Mouse (Mus musculus): ENCODE measurements around the gene Atp8a1. TPM values are rescaled to one million over a fixed set of nuclear protein-coding genes. Genes with fewer than 3 reads are reported as not detected.

Atp8a1 gene
- polyA plus RNA-seq, 1 experiment from 2014 or later = 53.6 TPM

DNA sequence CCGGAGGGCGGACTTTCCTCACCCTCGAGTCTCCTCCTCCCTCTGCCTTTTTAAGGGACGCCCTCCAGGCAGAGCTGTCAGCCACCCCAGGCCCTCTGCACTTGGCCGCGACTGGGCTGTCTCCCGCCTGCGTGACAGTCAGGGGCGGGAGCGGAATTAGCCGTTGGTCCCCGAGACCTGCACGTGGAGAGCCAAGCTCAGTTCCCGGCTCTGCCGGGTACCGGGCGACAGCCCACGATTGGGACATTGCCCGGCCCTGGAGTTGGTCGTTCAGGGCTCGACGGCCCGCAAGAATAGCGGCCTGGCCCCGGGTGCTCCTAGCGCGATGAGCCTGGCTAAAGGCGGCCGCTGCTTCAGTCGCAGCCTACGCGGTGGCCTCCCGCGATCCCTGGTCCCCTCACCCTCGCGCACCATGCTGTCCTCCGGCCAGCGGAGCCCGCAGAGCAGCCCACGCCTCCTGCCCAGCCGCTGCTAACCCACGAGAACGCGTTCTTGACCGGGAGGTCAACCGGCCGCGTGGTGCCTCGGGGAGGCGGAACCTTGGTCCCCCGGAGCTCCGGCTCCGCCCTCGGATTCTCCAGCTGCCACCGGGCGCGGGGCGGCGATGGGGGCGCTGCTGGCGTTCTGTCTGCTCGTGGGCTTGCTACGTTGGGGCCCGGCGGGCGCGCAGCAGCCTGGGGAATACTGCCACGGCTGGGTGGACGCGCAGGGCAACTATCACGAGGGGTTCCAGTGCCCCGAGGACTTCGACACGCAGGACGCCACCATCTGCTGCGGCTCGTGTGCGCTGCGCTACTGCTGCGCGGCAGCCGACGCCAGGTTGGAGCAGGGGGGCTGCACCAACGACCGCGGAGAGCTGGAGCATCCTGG is 239.2 kb downstream of the Atp8a1 start, which contains the start of gene Shisa3:
Gene Shisa3 (plus strand): TSS at position 79 of the 870 bp plus-strand sequence.
- Histone ChIP-seq H3K36me3 (no peaks in the 10 kb centered on the region), H3K4me1 (peaks cover 26% of the 10 kb centered on the region), H3K4me3 (peak within 1 kb of the TSS; percentile 48), H3K9ac (peak within 1 kb of the TSS; percentile 43), H3K27ac (no peak within 1 kb of the TSS), H3K27me3 (peaks cover 67% of the 10 kb centered on the region), H3K4me2 (peak within 1 kb of the TSS; percentile 97), H3K9me3 (no peaks in the 10 kb centered on the region)
- under 1% methylated on average over 85 of the region's 86 CpGs for WGBS
- ATAC-seq (ENCODE audit: borderline replicate concordance, extremely low read depth, low FRiP score, low TSS enrichment) = peak; percentile 72; the same call in 1 of the 2 replicates

GRCm38 (mm10) chr5:67606916-67607803 is 240.1 kb downstream of the Atp8a1 start:
- H3K27ac ChIP-seq = no peak overlapping the region
- H3K4me1 ChIP-seq = peaks cover 26% of the 10 kb centered on the region
- peak overlapping the region; percentile 97 for H3K4me2 ChIP-seq
- H3K4me3 ChIP-seq = peak overlapping the region; percentile 48
- no peaks in the 10 kb centered on the region for H3K9me3 ChIP-seq
- H3K9ac ChIP-seq = peak overlapping the region; percentile 43; the same call in 1 of the 2 replicates
- peak; percentile 33; the same call in 1 of the 2 replicates for ATAC-seq (ENCODE audit: borderline replicate concordance, extremely low read depth, low FRiP score, low TSS enrichment)
- H3K27me3 ChIP-seq = peaks cover 73% of the 10 kb centered on the region
- H3K36me3 ChIP-seq = no peaks in the 10 kb centered on the region
- WGBS = 2% methylated on average over 66 of the region's 66 CpGs

DNA sequence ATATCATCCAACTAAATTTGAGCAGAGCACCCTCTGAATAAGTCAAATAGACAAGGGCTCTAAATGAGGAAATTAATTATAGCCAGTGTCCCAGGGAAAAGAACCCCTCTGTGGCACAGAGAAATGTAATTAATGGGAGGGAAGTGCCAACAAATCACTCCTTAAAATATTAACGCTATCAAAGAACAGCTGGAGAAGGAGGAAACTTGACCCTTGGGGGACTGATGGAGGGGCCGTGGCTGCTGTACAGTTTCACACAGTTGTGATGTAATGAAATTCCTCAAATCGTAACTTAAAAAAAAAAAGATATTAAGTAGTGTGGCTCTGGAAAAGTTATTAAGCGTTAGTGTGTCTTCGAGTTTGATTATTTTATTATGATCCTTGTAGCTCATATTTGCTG is 241.3 kb downstream of the Atp8a1 start:
- H3K36me3 ChIP-seq = no peaks in the 10 kb centered on the region
- no peaks in the 10 kb centered on the region for H3K9me3 ChIP-seq
- peaks cover 26% of the 10 kb centered on the region for H3K4me1 ChIP-seq
- no peak overlapping the region for H3K4me3 ChIP-seq
- no peak for ATAC-seq (ENCODE audit: borderline replicate concordance, extremely low read depth, low FRiP score, low TSS enrichment)
- no peak overlapping the region for H3K9ac ChIP-seq
- WGBS = 29% methylated on average over 5 of the region's 5 CpGs
- H3K27ac ChIP-seq = no peak overlapping the region
- peaks cover 67% of the 10 kb centered on the region for H3K27me3 ChIP-seq
- H3K4me2 ChIP-seq = no peak overlapping the region

- Histone ChIP-seq H3K36me3 (no peaks in the 10 kb centered on the region), H3K27ac (no peak overlapping the region), H3K4me3 (no peak overlapping the region), H3K27me3 (peaks cover 14% of the 10 kb centered on the region), H3K9ac (no peak overlapping the region), H3K9me3 (no peaks in the 10 kb centered on the region), H3K4me1 (0 out of 2 replicates have a peak, but pooled peaks cover 1% of the 10 kb centered on the region), H3K4me2 (no peak overlapping the region)
- WGBS = 80% methylated on average over 9 of the region's 9 CpGs
- ATAC-seq (ENCODE audit: borderline replicate concordance, extremely low read depth, low FRiP score, low TSS enrichment) = no peak
Observed at GRCm38 (mm10) chr5:67599935-67600334, 247.3 kb downstream of the Atp8a1 start.

DNA sequence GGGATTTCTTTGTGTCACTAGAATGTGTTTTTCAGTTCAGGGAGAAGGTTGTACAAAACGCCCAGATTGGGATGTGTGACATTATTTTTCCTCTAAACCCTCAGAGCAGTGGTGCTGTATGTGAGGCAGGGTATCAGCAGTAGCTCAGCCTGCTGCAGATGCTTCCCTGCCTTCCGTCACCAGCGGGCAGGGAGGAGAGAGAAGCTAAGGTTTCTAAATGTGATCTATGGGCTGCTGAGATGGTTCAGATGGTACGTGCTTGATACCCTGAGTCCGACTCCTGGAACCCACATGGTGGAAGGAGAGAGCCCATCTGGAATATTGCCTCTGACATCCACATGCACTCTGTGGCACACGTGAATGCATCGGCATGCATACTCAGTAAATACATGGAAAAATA is 251.6 kb downstream of the Atp8a1 start:
- no peak overlapping the region for H3K4me3 ChIP-seq
- H3K27me3 ChIP-seq = no peaks in the 10 kb centered on the region
- no peak overlapping the region for H3K4me2 ChIP-seq
- H3K9me3 ChIP-seq = no peaks in the 10 kb centered on the region
- H3K27ac ChIP-seq = no peak overlapping the region
- H3K9ac ChIP-seq = no peak overlapping the region
- ATAC-seq (ENCODE audit: borderline replicate concordance, extremely low read depth, low FRiP score, low TSS enrichment) = no peak
- 0 out of 2 replicates have a peak, but pooled peaks cover 3% of the 10 kb centered on the region for H3K4me1 ChIP-seq
- no peaks in the 10 kb centered on the region for H3K36me3 ChIP-seq
- 63% methylated on average over 7 of the region's 7 CpGs for WGBS

DNA sequence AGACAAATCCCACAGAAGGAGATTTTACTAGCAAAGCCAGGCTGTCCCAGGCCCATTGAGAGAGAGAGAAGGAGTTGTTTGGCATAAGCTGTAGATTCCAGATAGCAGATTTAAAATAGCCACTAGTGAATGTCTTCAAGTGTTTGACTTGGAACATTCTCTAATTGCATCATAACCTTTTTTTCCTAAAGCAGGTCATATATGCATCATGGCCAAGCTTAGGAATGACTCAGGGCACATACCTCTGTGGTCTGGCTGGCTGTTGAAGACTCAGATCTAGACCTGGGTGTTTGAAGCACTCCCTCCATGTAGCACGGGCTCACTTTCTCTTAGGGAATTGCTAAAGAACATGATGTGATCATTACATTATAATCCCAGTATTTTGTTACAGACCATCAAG is 252.2 kb downstream of the Atp8a1 start:
- ATAC-seq (ENCODE audit: borderline replicate concordance, extremely low read depth, low FRiP score, low TSS enrichment) = no peak
- Histone ChIP-seq H3K9ac (no peak overlapping the region), H3K4me2 (no peak overlapping the region), H3K4me3 (no peak overlapping the region), H3K4me1 (0 out of 2 replicates have a peak, but pooled peaks cover 3% of the 10 kb centered on the region), H3K9me3 (no peaks in the 10 kb centered on the region), H3K27ac (no peak overlapping the region), H3K27me3 (no peaks in the 10 kb centered on the region), H3K36me3 (no peaks in the 10 kb centered on the region)
- 53% methylated on average over 1 of the region's 1 CpGs for WGBS

GRCm38 (mm10) chr5:67579725-67580633 is 267.3 kb downstream of the Atp8a1 start:
- ATAC-seq (ENCODE audit: borderline replicate concordance, extremely low read depth, low FRiP score, low TSS enrichment) = no peak
- no peaks in the 10 kb centered on the region for H3K36me3 ChIP-seq
- no peak overlapping the region for H3K4me2 ChIP-seq
- no peaks in the 10 kb centered on the region for H3K27me3 ChIP-seq
- peaks cover 9% of the 10 kb centered on the region; the same call in 1 of the 2 replicates for H3K4me1 ChIP-seq
- 42% methylated on average over 6 of the region's 6 CpGs for WGBS
- H3K9me3 ChIP-seq = no peaks in the 10 kb centered on the region
- no peak overlapping the region for H3K27ac ChIP-seq
- no peak overlapping the region for H3K4me3 ChIP-seq
- H3K9ac ChIP-seq = no peak overlapping the region

- H3K4me2 ChIP-seq = no peak overlapping the region
- no peak for ATAC-seq (ENCODE audit: borderline replicate concordance, extremely low read depth, low FRiP score, low TSS enrichment)
Observed at GRCm38 (mm10) chr5:67575705-67576104, 271.5 kb downstream of the Atp8a1 start.

GRCm38 (mm10) chr5:67574039-67574438 is 273.2 kb downstream of the Atp8a1 start:
- H3K36me3 ChIP-seq = no peaks in the 10 kb centered on the region
- H3K4me3 ChIP-seq = no peak overlapping the region
- H3K9ac ChIP-seq = no peak overlapping the region
- no peaks in the 10 kb centered on the region for H3K9me3 ChIP-seq
- no peak overlapping the region for H3K27ac ChIP-seq
- no peak overlapping the region for H3K4me2 ChIP-seq
- peaks cover 34% of the 10 kb centered on the region for H3K4me1 ChIP-seq
- peak; percentile 54; the same call in 1 of the 2 replicates for ATAC-seq (ENCODE audit: borderline replicate concordance, extremely low read depth, low FRiP score, low TSS enrichment)
- WGBS = 43% methylated on average over 9 of the region's 9 CpGs
- H3K27me3 ChIP-seq = no peaks in the 10 kb centered on the region

More at GRCm38 (mm10) chr5:67575705-67576104, 271.5 kb downstream of the Atp8a1 start:
- Histone ChIP-seq H3K4me1 (peaks cover 34% of the 10 kb centered on the region), H3K36me3 (no peaks in the 10 kb centered on the region), H3K9me3 (no peaks in the 10 kb centered on the region), H3K27me3 (no peaks in the 10 kb centered on the region), H3K4me3 (no peak overlapping the region), H3K27ac (no peak overlapping the region), H3K9ac (no peak overlapping the region)
- WGBS = 38% methylated on average over 2 of the region's 2 CpGs

DNA sequence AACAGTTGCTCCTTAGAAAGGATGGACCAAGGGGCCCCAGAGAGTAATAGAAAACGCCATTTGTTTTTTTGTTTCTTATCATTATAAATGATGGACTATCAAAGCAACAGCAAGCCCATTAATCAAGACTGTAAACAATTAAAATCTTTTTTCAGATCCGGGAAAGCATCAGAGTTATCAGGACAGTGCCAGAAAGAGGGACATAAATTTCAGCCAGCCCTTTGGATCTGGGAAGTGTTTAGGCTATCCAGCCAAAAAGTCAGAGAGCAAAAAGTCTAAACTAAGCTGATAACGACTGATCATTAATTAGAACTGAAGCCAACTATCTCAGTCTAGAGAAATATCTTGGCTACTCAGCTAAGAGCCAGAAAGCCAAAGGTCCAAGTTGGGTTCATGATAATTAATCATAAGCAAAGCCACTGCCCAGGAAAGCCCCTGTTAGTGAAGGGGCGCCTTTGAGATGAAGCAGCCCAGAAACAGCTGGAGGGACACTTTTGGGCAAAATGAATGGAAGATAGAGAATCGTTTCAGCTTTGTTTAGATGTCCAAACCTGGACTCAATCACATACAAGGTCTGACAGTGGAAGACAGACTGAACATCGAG is 274.6 kb downstream of the Atp8a1 start:
- H3K27ac ChIP-seq = no peak overlapping the region
- H3K4me3 ChIP-seq = no peak overlapping the region
- H3K9ac ChIP-seq = no peak overlapping the region
- WGBS = 25% methylated on average over 6 of the region's 6 CpGs
- ATAC-seq (ENCODE audit: borderline replicate concordance, extremely low read depth, low FRiP score, low TSS enrichment) = peak; percentile 81
- H3K9me3 ChIP-seq = no peaks in the 10 kb centered on the region
- peaks cover 34% of the 10 kb centered on the region for H3K4me1 ChIP-seq
- H3K4me2 ChIP-seq = no peak overlapping the region
- no peaks in the 10 kb centered on the region for H3K36me3 ChIP-seq
- H3K27me3 ChIP-seq = no peaks in the 10 kb centered on the region

All from lung, embryonic 15.5 days (tissue).